Mouse (Mus musculus): Measurements from ENCODE around the gene Cep70.

The Cep70 gene

GRCm38 (mm10) chr9:99319343-99319951 lies 76.3 kb downstream of the Cep70 start:
- DNase-seq (ENCODE audit: low read depth) = no peak

DNA sequence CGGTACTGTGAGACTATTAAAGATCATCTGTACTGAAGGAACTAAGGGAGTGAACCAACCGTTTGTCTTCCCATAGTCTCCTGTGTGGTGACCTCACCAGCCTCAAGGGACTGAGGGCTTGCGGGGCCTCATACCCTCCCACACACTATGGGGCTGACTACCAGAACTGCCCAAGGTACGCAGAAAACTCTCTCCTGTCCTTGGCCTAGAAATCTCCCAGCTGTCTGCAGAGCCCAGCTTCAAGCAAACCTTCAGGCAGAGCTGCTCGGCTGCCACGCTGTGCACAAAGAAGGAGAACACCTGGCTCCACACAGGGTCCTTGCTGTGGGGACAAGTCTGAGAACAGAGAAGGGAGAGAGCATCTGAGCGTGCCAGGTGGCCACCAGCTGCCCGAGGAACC lies 76.8 kb downstream of the Cep70 start:
- no peak for DNase-seq (ENCODE audit: low read depth)

- DNase-seq (ENCODE audit: low read depth) = no peak
These were observed 82.2 kb downstream of the Cep70 start for GRCm38 (mm10) chr9:99325208-99325929.

DNA sequence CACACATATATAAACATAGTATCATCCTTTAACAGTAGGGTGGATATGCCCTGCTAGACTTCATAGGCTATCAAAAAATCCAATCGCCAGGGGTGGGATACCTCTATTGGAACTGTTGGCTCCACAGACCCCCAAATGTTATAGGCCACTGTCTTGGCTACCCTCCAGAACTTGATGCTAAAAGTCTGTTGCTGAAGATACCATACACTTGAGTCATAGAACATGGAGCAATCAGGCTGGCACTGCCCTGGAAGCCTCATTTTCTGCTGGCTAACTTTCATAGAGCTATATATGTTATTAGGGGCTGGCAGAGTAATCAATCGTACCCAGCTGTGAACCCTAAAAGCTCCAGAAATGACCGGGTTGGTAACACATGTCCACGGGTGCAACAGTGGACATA lies 82.8 kb downstream of the Cep70 start:
- DNase-seq (ENCODE audit: low read depth) = no peak

- no peak for DNase-seq (ENCODE audit: low read depth)
These were observed 83.7 kb downstream of the Cep70 start for GRCm38 (mm10) chr9:99326881-99327280.

GRCm38 (mm10) chr9:99336538-99336937 lies 93.4 kb downstream of the Cep70 start:
- no peak for DNase-seq (ENCODE audit: low read depth)

GRCm38 (mm10) chr9:99338293-99338692 lies 95.1 kb downstream of the Cep70 start:
- DNase-seq (ENCODE audit: low read depth) = no peak

DNA sequence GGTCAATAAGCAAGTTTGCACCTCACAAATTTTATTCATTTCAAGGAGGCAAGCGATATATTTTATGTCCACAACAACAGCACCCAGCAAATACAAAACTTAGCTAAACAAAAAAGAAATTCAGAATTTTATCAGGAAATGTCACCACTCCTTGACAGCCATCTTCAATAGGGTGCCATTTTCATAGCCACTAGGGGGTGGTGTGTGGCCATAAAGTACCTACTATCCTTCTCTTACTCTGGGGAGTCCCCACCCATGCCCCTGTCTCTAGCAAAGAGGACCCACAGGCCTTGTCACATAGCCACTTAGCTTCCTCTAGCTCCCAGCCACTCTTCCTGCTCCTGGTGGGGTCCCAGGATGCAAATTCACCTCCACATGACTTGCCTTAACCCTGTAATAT lies 96.0 kb downstream of the Cep70 start:
- DNase-seq (ENCODE audit: low read depth) = no peak

GRCm38 (mm10) chr9:99340126-99340525 lies 97.0 kb downstream of the Cep70 start:
- no peak for DNase-seq (ENCODE audit: low read depth)

DNA sequence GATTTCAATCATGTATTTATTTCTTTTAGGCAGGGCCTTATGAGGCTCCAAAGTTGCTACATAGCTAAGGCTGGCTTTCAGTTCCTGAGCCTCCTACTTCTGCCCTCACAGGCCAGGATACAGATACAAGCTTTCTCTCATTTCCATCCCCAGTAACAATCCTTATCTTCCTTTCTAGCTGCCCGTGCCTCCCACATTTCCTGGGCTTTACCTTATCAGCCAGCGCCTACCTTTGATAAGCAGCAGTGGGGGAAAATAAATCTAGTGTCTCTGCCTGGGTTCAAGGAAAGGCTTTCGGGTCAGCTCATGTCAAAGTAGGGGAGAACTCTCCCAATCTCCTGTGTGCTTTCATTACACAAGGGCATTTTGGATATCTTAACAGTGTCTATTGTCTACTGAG lies 98.4 kb downstream of the Cep70 start:
- no peak for DNase-seq (ENCODE audit: low read depth)

- DNase-seq (ENCODE audit: low read depth) = no peak
These were observed 102.2 kb downstream of the Cep70 start for GRCm38 (mm10) chr9:99345351-99345792.

Data from fibroblast of lung, adult 2 months (primary cell).